Mouse (Mus musculus) left cerebral cortex, adult 11 months (tissue): ENCODE measurements around the gene Fam185a.

Experiments
- DNase-seq: peaks from one replicate; pipeline ENCODE4 v3.0.0; 2022; ENCODE audit warnings: low spot score

Fam185a gene

DNA sequence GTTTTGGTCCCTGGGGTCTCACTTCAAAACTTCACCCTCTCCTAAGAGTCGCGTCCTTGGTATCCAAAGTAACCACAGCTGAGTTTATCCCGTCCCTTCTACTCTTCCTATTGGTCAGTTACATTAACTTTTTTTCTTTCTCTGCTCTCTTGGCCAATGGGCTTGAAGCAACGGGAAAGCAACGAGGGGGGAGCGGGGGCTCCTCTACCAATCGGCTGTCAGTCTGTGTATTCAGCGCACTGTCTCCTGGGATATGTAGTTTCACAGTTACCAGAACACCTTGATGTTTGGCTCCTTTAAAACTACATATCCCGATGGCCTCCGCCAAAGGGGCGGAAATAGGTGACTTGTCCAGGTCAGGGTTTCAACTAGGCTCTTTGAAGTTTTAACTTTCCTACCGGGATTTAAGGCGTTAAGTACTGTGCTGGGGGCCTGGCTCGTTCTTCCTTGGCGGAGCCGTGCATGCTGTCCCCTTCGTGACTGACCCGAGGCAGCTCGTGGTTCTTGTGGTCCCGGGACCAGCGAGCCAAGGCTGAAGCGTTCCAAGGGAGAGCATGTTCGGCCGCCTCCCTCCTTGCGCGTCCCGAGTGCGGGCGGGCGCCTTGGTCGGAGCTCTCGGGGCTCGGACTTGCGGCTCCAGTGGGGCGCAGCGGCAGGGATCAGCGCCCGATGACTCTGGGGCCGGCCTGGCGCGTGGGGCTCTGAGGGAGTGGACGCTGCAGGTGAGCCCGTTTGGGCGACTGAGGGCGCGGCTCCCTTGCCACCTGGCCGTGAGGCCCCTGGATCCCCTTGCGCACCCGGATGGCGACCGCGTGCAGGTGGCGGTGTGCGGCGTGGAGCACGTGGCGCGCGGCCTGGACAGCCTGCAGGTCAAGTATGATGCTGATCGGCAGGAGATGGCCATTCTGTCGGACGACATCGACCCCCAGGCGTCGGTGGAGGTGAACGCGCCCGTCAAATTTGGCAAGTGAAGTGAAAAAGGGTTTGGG, at the start of gene Fam185a, which contains the start of gene Ccdc146:
Gene Fam185a (plus strand): TSS at position 345 of the 989 bp plus-strand sequence.
Gene Ccdc146 (minus strand): TSS at position 64 of the 989 bp plus-strand sequence.
- DNase-seq, result peak; percentile 95

DNA sequence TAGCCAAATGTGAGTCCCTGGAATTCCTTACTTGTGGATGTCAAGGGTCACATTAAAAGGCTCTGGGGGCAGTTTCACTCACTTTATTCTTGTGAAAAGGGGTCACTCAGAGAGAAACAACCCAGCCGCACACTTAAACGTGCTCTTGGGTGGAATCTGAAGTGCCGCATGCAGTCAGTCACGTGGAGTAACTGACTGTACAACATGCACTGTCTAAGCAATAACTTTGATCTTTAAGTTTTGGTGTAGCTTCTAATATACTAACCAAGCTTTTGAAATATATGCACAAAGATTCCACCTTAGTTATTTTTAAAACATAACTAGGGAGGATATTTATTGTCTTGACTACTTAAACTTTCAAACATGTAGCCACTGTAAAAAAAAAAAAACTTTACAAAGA, 47.8 kb upstream of the Fam185a start:
- DNase-seq, result no peak

- DNase-seq, result no peak
These were observed 46.4 kb upstream of the Fam185a start for GRCm38 (mm10) chr5:21378397-21378796.

DNA sequence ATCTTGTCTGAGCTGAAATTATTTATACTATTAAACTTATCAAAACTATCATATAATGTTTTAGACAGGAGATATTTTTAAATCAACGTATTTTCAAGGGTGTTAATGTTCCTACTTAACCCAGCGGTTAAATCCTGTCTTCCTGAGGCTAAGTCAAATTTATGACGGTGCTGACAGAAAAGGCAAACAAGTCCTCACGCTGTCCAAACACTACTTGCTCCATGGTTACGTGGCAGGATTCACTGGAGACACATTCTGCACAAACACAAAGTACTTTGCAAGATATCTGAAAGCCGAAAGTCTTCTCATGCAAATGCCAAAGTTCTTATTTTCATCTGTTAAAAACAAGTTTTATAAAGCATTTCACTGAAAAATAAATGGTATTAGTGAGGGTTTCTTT, 42.8 kb upstream of the Fam185a start:
- DNase-seq, result no peak

DNA sequence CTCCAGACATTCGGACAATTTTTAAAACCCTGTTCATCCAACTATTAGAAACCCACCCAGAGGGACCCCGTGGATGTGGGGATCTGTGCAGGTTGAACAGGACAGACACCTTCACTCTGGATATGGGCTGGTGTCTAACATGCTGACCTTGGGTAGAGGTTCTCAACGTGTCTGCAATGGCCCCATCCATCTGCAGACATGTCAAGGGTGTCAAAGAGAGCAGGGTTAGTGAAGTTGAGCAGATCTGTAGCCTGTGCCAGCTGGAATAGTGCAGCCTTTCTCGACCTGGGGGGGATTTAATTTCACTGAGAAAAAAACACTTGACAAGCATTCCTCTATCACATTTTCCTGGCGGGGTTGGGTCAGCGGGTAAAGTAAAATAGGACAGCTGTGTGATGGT, 42.1 kb upstream of the Fam185a start:
- no peak for DNase-seq

DNA sequence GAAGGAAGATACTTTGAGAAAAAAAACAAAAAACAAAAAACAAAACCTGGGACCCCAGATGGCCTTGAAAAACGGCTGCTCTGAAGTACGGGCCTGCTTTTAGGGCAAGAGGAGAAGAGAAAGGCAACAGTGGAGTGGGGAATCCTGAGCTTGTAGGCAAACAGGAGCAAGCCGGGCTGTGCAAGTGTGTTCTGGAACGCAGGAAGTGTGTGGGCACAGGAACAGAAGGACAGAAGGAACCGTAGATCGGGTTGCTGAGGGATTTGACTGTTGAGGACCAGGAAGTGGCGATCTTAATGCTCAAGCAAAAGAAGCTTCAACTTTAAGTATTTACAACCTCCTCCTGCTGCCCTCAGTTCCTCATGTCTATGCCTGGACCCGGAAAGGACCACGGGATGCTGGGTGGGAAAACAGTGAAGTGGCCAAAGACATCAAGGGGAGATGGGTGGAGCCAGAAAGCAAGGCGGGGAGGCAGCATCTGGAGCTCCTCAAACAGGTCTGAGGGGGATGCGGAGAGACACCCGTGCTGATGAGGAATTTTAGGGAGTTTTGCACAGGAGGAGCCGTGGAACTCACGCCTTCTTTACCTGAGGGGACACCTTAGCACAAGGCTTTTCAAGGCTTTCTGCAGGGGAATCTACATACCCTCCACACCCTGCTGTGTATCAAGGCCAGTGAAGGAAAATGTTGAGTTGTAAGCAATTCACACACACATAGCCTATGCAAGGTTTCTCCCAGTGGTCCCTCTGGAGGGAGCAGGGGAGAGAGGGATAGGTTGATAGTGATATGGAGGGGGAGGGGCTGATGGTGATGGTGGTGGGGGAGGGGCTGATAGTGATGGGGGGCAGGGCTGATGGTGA, 41.1 kb upstream of the Fam185a start:
- DNase-seq, result no peak

- no peak for DNase-seq
These were observed 40.4 kb upstream of the Fam185a start for GRCm38 (mm10) chr5:21384252-21384960.

- DNase-seq, result no peak
These were observed 39.8 kb upstream of the Fam185a start for GRCm38 (mm10) chr5:21384976-21385375.

GRCm38 (mm10) chr5:21386432-21386831, 38.3 kb upstream of the Fam185a start:
- DNase-seq, result no peak

DNA sequence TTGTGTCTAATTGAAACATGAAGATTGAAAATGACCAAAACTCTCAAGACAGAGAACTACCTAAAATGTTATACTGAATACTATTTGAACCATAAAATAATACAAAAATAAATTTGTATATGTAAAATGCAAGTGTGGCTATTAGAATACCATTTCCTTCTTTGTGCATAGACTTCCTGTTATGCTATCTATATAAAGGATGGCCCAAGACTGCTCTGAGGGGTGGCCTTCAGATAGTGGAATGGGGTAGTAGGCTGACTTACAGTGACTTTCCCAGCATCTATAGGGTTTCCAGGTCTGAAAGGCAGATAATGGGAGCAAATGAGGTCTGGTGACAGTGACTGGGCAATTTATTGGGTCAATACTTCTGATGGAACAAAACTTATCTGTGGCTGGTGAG, 37.4 kb upstream of the Fam185a start:
- no peak for DNase-seq

- DNase-seq, result no peak
These were observed 35.9 kb upstream of the Fam185a start for GRCm38 (mm10) chr5:21388855-21389254.

DNA sequence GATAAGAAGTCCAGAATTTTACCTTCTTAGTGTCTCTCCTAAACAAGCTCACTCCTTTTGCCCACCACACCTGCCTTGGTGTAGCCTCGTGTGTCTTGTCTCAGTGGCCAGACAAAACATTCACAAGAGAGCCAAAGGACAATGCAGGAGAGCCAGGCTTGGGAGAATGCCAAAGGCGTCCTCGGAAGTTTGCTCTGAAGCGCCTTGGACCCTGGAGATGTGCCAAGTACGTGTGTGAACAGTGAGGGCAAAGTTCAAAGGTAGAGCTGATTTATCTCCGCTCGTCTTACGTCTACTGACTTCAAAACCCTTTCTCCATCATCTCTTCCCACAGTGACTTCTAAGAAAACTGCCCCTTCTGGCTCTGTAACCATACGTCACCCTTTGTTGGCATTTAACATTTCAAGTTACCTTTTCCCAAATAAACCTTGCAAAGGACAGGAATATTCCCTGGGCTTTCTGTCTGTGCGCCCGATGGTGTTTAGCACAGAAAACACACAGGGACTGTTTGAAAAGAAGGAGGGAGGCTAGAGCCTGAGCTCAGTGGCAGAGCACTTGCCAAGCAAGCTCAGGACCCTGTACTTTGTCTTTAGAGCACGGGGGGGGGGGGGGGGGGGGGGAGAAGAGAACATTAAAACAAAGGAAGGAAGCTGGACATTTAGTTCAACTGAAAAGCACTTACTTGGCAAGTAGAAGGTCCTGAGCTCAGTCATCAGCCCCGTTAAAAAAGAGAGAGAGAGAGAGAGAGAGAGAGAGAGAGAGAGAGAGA, 33.0 kb upstream of the Fam185a start:
- no peak for DNase-seq

GRCm38 (mm10) chr5:21394562-21394961, 30.2 kb upstream of the Fam185a start:
- DNase-seq, result no peak

GRCm38 (mm10) chr5:21395205-21395840, 29.4 kb upstream of the Fam185a start:
- DNase-seq, result no peak

DNA sequence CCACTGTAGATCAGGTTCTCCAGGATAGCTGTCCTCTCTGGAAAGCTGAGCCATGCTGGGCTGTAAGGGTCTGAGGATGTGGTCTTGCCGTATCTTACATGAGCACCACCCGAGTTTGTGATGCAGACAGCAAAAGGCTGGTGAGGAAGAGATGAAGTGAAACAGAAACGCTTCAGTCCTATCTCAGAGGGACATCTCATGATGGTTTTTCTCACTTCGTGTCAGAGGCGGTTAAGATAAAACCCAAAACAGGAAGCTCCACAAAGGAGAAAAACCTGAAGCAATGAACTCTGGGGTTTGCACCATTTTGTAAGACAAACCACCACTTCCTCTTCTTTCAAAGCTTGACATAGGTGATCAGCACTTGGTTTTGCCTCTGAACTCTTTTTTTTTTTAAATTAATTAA, 13.5 kb upstream of the Fam185a start:
- no peak for DNase-seq

GRCm38 (mm10) chr5:21412056-21412455, 12.7 kb upstream of the Fam185a start:
- DNase-seq, result no peak

GRCm38 (mm10) chr5:21413322-21413721, 11.4 kb upstream of the Fam185a start:
- no peak for DNase-seq

DNA sequence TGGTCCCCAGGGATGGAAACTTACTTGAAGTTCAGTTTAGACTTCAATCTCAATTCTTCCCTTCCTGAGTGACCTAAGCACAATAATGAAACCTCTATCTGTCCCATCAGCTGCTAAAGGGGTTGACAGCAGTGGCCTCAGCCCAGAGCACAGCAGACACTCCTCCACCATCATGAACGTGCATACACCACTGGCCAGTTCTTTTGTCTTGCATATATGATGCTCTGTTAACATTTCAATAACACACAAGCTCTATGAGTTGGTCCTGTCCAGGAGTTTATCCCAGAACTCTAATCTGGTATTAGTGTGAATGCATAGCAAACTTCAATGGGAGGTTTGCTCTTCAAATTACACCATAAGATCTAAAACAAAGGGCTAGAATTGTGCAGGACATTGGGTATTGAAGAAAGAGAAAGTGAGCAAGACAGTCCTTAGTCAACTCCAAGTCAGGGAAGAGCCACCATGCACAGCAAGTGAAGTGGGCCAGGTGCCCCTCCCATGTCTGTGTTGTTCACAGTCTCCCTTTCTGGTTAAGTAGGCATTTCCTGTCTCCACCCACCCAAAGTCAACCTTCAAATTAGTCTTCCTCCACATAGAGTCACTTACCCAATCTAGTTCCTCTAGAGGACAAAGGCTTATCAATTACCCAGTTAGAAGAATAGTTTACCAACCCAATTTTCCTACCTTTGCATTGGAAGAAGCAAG, 10.5 kb upstream of the Fam185a start:
- DNase-seq, result no peak

DNA sequence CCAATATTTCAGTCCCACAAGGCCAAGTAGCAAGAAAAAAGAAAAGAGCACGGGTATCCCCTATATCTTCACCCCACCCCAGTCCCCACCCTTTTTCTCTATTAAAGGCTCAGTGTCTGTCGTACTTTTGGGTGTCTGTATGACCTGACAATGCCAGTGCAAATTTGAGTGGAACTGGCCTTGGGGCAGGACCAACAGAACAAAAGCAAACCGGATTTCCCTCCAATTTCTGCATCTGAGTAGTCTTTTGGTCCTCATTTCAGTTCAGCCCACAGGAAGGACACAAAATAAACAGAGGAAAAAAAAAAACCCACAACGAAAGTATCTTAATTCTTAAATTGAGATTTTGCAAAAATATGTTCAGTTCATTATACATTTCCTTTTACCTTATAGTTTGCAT, 6.1 kb upstream of the Fam185a start:
- DNase-seq, result no peak

DNA sequence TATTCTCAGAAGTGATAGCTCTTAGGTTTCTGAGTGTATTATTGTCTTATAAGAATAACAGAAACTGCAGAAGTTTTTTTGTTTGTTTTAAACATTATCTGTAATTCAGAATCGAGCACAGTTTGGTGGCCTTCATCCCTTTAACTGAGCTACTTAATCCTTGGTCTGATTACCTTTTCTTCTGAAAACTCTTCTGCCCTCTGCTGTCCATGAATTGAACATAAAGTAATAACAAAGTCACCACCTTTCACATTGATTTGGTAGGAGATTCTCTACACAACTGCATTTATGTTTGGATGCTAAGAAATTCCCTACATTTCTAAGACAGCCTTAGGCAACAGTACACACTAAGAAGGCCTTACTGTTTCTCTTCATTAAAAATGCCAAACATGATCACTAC, 4.1 kb upstream of the Fam185a start:
- no peak for DNase-seq
